Mouse (Mus musculus) thymus, adult 2 months (tissue): ENCODE measurements around the gene B4galt5. TPM values are rescaled to one million over a fixed set of nuclear protein-coding genes. Genes with fewer than 3 reads are reported as not detected.

Source experiments
- DNase-seq: peaks from one replicate; pipeline ENCODE4 v3.0.0; 2021
- H3K27ac ChIP-seq: fragments of 200-500 bp; 2 replicates; pipeline ENCODE4 v1.5.1; 2012; ENCODE audit warnings: low read length, control low read depth; ENCODE audit not compliant: control insufficient read depth, insufficient read depth
- H3K27me3 ChIP-seq: fragments of 200-500 bp; 2 replicates; pipeline ENCODE4 v1.6.1; 2012; ENCODE audit warnings: mild to moderate bottlenecking, low read length, moderate library complexity, mixed read lengths; ENCODE audit not compliant: control insufficient read depth, insufficient read depth
- H3K36me3 ChIP-seq: fragments of 200-500 bp; 2 replicates; pipeline ENCODE4 v1.6.1; 2012; ENCODE audit warnings: mild to moderate bottlenecking, low read length, moderate library complexity; ENCODE audit not compliant: control insufficient read depth, insufficient read depth
- H3K4me1 ChIP-seq: fragments of 200-500 bp; replicated peaks from 2 replicates; pipeline ENCODE4 v1.6.1; 2012; ENCODE audit warnings: low read length; ENCODE audit not compliant: control insufficient read depth, insufficient read depth
- H3K4me3 ChIP-seq: fragments of 200-500 bp; 2 replicates; pipeline ENCODE4 v1.5.1; 2012; ENCODE audit warnings: mild to moderate bottlenecking, low read length, control low read depth, moderate library complexity; ENCODE audit not compliant: control insufficient read depth, insufficient read depth
- CTCF ChIP-seq: fragments of 200-500 bp; IDR thresholded peaks from 2 replicates; pipeline ENCODE4 v1.5.1; 2012; ENCODE audit warnings: mild to moderate bottlenecking, control low read depth, low read length, moderate library complexity, borderline replicate concordance; ENCODE audit not compliant: control insufficient read depth, poor library complexity, insufficient read depth; ENCODE audit errors: extremely low read depth
- POLR2A ChIP-seq: fragments of 200-500 bp; IDR thresholded peaks from 2 replicates; pipeline ENCODE4 v1.6.1; 2012; ENCODE audit warnings: mild to moderate bottlenecking, low read length, control low read depth, moderate library complexity; ENCODE audit not compliant: control insufficient read depth, poor library complexity, insufficient read depth; ENCODE audit errors: extremely low read depth
- WGBS: fragments of 180-500 bp; shearing (Covaris S2); methylation state at CpG from one replicate; pipeline ENCODE4 v1.1.7; 2018; 5-methylcytosine and 5-hydroxymethylcytosine counted together
- polyA plus RNA-seq: library from polyadenylated mRNA; depleted of rRNA; stranded (reverse); fragments of >200 nt; gene quantifications from 2 replicates; pipeline ENCODE4 v1.2.3, GENCODE M21; 2012

B4galt5 gene
- polyA plus RNA-seq, 1 experiment, result 10.9 TPM

DNA sequence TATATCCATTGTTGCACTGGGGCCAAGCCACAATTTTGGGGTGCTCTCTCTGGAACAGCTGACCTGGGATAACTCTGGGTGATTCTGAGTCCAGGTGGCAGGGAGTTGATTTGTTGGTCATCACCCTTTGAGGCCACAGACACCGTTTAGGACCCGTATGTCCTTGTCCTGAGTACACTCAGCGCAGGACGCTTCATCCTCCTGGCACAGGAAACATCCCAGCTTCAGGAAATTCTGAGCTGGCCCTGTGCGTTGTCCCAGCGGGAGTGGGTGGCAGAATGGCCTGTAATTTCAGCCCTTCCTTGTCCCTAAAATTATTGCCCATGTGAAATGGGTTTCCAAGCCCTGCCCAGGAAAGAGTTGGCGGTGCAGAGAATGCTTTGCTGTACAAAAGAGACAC is 71.0 kb downstream of the B4galt5 start:
- no peaks in the 10 kb centered on the region for H3K36me3 ChIP-seq
- no peak overlapping the region for H3K27ac ChIP-seq
- TF ChIP-seq POLR2A (no peak), CTCF (no peak)
- no peaks in the 10 kb centered on the region for H3K4me1 ChIP-seq
- H3K27me3 ChIP-seq, result no peaks in the 10 kb centered on the region
- H3K4me3 ChIP-seq, result no peak overlapping the region
- DNase-seq, result no peak
- 79% methylated on average over 7 of the region's 7 CpGs for WGBS

GRCm38 (mm10) chr2:167277026-167277425 is 72.0 kb downstream of the B4galt5 start:
- DNase-seq, result no peak
- Histone ChIP-seq H3K27ac (no peak overlapping the region), H3K27me3 (no peaks in the 10 kb centered on the region), H3K36me3 (no peaks in the 10 kb centered on the region), H3K4me1 (no peaks in the 10 kb centered on the region), H3K4me3 (no peak overlapping the region)
- no peak for TF ChIP-seq CTCF
- no peak for TF ChIP-seq POLR2A
- 85% methylated on average over 13 of the region's 13 CpGs for WGBS

- no peaks in the 10 kb centered on the region for H3K27me3 ChIP-seq
- DNase-seq, result no peak
- whole genome bisulfite sequencing, result 88% methylated on average over 10 of the region's 10 CpGs
- no peaks in the 10 kb centered on the region for H3K36me3 ChIP-seq
- TF ChIP-seq POLR2A (no peak), CTCF (no peak)
- H3K4me3 ChIP-seq, result no peak overlapping the region
- no peak overlapping the region for H3K27ac ChIP-seq
- no peaks in the 10 kb centered on the region for H3K4me1 ChIP-seq
These were observed 73.1 kb downstream of the B4galt5 start for GRCm38 (mm10) chr2:167275856-167276255.

GRCm38 (mm10) chr2:167274713-167275465 is 74.1 kb downstream of the B4galt5 start:
- TF ChIP-seq CTCF (no peak), POLR2A (no peak)
- 87% methylated on average over 10 of the region's 10 CpGs for WGBS
- DNase-seq, result no peak
- H3K4me3 ChIP-seq, result no peak overlapping the region
- no peaks in the 10 kb centered on the region for H3K27me3 ChIP-seq
- no peaks in the 10 kb centered on the region for H3K4me1 ChIP-seq
- H3K36me3 ChIP-seq, result no peaks in the 10 kb centered on the region
- H3K27ac ChIP-seq, result no peak overlapping the region

DNA sequence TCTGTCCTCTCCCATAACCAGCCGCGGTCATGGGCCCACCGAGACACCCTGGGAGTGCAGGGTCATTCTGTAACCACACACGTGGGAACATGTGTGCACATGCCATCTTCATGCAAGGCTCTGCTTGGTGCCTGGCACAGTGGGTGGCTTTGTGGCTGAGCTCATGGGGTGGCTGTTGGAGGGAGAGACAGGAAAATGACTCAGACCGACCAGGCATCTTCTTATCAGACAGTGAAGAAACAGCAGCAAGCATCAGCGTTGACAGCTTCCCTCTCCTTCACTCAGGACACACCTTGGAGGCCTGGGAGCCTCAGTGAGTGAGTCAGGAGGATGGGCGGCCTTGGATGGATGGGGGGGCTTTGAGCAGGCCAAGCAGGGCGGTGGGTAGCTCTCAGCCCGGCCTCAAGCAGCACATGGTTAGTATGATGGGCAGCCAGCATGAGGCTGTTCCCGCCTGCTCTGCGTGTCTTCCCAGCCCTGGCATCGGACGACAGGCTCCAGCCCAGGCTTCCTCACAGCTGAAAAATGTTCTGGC is 75.7 kb downstream of the B4galt5 start:
- TF ChIP-seq CTCF (no peak), POLR2A (no peak)
- Histone ChIP-seq H3K4me1 (no peaks in the 10 kb centered on the region), H3K27ac (no peak overlapping the region), H3K27me3 (no peaks in the 10 kb centered on the region), H3K4me3 (no peak overlapping the region), H3K36me3 (no peaks in the 10 kb centered on the region)
- 84% methylated on average over 13 of the region's 13 CpGs for WGBS
- DNase-seq, result no peak

- Histone ChIP-seq H3K4me3 (no peak overlapping the region), H3K27me3 (no peaks in the 10 kb centered on the region), H3K4me1 (no peaks in the 10 kb centered on the region), H3K36me3 (no peaks in the 10 kb centered on the region), H3K27ac (no peak overlapping the region)
- WGBS, result 86% methylated on average over 3 of the region's 3 CpGs
- no peak for TF ChIP-seq POLR2A
- TF ChIP-seq CTCF, result no peak
- no peak for DNase-seq
These were observed 76.3 kb downstream of the B4galt5 start for GRCm38 (mm10) chr2:167272706-167273105.

GRCm38 (mm10) chr2:167271121-167271521 is 77.9 kb downstream of the B4galt5 start:
- TF ChIP-seq CTCF (no peak), POLR2A (no peak)
- H3K4me1 ChIP-seq, result no peaks in the 10 kb centered on the region
- no peaks in the 10 kb centered on the region for H3K36me3 ChIP-seq
- 42% methylated on average over 9 of the region's 9 CpGs for WGBS
- DNase-seq, result no peak
- no peak overlapping the region for H3K27ac ChIP-seq
- H3K27me3 ChIP-seq, result no peaks in the 10 kb centered on the region
- H3K4me3 ChIP-seq, result no peak overlapping the region
